Mouse (Mus musculus) spleen, adult 18-20 months (tissue): ENCODE measurements around the gene BC037034.
"Not testable (repeated sequence)": the region's sequence is repeated elsewhere in the genome, so short reads cannot be mapped to it uniquely, and the experiment has no call there.

Source experiments
- DNase-seq, 2 experiments: peaks; one replicate each; pipeline ENCODE4 v3.0.0; 2022; ENCODE audit warnings: mixed read lengths in 2 of 2

BC037034 gene

DNA sequence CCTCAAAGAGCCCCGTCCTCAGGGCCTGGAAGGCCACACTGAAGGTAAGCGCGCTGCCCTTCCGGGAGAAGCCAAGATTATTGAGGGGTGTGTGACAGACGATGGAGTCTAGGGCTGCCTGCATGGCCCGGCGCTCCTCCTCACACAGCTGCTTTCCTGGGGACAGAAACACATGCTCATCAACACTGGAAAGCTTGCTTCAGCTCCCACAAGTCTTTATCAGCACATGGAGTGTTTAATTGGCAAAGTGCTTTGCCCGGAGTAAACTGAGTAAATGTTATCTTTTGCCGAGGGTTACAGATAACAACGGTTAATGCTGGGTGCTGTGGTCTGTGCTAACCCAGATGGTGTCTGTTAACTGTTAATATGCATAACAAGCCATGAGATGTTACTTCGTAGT, 3.0 kb downstream of the BC037034 start:
- no peak for DNase-seq

DNA sequence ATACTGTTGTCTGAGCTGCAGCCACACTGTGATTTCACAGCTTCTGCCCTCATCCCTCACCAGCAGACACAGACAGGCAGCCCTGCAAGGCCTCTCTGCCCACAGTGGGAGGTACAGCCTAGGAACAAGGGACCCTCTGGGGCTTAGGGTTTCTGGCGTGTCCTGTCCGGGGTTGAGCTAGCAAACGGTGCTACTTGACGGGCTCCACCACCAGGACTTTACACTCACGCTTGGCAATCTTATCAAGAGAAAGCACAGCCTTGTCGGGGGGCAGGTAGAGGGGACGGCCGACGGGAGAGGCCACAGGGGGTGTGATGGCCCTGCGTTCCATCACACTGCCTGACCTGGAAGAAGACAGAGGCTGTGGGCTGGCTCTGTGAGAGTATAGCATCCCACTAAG, 3.8 kb downstream of the BC037034 start:
- DNase-seq = no peak

DNA sequence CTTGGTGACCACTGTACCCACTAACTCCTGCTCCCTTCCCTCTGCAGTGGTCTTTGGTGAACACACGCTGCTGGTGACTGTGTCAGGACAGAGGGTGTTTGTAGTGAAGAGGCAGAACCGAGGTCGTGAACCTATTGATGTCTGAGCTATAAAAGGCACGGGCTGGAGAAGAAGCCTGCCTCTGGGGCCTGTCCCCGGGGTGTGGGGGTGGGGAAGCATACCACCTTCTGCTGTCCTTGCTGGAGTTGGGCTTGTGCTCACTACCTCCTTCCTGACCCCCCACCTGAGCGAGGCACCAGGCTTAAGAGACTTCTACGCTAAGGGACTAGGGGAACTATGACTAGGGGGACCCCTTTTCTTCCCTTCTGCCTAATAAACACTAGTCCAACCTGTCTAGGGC, 4.8 kb downstream of the BC037034 start:
- DNase-seq = no peak

DNA sequence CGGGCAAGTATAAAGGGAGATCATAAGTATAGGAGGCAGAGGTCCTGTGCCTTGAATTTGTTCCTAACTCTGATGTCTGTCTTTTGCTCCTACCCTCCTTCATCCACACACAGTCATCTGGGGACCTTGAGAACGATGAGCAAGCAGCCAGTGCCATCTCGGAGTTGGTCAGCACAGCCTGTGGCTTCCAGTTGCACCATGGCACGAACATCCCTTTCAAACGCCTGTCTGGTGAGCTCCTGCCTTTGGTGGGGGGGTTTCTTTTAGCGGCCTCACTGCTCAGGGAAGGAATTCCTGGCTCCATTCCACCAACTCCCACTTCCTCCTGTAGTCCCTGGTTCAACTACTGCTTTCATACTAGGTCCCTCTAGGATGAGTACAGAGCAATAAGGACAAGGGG, 5.3 kb downstream of the BC037034 start:
- no peak for DNase-seq

DNA sequence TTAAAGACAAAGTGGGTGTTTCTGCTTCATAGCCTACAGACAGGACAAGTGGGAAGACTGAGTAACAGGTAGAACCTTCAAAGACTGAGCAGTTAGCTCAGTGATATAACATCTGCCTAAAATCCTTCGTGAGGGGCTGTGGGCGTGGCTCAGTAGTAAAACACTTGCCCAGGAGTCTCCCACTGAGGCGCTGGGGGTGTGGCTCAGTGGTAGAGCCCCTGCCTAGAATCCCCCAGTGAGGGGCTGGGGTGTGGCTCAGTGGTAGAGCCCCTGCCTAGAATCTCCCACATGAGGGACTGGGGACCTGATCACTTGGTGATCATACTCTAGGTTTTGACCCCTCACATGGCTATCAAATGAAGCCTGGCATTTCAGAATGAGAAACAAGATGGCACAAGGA, 5.8 kb downstream of the BC037034 start:
- no peak for DNase-seq

DNA sequence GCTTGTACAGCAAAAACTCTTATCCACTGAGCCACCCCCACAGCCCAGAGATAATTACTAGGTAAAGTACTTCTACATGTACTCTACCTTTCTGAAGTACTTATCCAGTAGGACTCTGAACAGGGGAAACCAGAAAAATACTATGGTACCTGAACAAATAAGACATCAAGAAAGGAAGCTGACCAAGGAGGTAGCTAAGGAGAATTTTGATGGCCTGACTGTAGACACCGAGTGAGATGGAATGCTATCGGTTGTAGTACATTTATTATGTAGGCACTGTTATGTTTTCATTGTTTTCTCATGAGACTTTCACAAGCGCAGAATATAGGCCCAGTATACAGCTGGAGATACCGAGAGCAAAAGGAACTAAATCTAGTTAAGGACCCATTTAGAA, 6.3 kb downstream of the BC037034 start:
- no peak for DNase-seq

DNA sequence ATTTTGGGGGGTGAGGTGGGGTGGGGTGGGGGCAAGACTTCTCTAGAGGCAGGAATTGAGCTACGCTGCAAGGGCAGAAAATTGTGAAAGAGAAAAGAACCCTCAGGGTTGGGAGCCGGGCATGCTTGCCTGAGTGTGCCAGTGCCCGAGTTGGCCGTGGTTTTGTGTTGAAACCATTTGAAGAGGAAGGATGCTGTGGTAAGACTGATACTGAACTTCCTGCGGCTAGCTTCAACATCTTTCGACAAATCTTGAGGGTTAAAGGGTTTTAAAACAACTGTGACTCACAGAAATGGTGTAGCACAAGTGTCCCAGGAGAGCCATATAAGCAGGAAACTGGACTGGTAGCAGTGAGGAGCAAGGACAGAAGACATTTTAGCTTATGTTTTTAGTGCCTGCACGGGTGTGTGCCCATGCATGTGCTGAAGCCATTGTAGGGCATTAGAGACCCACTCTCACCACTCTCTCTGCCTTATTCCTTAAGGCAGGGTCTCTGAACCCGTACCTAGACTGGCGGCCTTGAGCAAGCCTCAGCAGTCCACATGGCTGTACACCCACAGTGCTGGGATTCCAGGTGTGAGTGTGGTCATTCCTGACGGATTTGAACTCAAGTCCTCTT, 6.8 kb downstream of the BC037034 start:
- peak in 1 of 2 experiments; percentile 45 for DNase-seq

DNA sequence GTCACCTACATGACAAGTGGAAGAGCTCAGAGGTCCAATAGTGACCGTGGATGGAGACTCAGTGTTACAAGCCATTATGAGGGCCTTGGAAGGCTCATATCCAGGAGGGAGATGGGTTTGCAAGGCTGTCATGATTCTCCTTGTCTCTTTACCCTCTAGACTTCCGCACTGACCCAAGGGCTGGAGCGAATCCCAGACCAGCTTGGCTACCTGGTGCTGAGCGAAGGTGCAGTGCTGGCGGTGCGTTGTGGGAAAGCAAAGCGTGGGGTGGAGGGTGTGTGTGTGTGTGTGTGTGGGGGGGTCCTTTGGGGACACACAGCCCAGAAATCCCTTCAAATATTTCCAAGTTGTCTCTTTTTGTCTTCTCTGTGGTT, 7.8 kb downstream of the BC037034 start:
- no peak for DNase-seq

DNA sequence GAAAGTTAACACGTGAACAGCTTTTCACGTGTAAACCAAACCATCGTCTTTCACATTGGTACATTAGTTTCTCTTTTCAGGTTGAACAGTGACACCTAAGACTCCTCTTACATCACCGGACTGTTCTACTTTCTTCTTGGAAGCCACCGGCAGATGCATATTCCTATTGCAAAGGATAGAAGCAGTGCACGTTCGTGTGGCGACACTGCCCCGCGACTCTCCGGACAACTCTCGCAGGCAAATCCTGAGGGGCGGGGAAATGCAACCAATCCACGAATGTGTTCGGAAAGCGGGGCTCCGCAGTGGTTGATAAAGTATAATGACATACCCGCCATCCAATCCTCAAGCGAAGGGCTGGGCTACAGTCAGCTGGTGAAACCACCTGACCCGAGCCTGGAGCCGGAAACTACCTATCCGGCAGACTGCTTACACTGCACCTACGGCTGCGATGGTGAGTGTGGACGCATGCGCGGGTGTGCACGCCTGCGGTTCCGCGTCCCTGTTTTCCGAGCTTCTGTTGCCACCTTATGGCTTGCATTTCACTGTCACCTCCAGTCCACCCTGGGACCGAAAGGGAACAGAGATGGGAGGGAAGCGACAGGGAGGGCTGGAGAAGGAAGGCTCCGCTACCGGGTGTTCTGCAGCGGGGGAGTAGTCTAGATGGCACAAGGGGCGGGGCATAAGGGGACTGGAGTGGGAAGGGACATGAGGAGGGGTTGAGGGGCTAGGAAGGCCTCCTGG, 8.3 kb downstream of the BC037034 start, which contains the start of gene Lamtor4:
TSS of gene Lamtor4 (plus strand) at position 130 of the 741 bp plus-strand sequence.
- peak; percentile 79 to 89 for DNase-seq

DNA sequence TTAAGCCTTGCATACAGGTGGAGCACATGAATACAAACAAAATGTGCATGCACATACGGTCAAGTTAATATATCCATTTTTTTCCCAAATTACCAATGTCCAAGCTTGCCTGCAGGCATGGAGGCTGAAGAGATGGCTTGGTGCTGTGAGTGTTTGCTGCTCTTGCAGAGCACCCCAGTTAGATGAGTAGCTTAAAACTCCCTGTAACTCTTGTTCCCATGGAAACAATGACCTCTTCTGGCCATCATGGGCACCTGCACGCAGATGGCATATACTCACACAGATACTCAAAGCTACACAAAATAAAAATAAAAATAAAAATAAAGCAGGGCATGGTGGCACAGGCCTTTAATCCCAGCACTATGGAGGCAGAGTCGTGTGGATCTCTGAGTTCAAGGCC, 10.8 kb downstream of the BC037034 start:
- DNase-seq = no peak

DNA sequence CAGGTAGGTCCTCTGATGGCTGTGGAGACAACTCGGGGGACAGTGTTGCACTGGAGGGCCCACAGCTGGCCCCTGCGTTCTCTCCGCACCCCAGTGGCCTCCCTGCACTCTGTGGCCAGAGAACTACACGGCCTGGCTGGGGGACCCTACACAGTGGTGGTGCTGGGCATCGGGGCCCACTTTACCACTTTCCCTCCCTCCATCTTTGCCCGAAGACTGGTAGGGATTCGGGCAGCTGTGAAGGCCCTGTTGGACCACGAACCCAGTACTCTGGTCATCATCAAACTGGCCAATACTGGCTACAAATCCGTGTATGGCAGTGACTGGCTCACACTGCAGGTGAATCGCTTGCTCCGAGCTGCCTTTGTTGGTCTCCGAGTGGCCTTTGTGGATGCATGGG, 12.7 kb downstream of the BC037034 start:
- no peak for DNase-seq

DNA sequence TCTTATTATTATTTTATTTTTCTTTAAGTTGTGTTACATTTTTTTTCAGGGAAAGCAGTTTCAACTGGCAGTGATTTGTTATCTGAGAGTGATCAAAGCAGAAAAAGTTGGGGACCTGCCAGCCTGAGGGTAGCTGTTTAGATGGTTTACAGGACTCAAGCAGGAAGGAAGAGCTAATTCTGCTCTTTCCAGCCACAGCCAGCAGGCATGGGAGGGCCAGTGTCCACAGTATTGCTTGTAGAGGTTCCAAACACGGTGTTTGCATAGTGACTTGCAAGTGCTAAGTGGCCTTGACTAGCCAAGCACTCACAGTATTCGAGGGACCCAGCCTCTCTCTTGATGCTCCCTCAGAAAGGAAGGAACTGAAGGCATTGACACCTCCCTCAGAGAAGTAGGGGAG, 22.3 kb downstream of the BC037034 start:
- no peak for DNase-seq

DNA sequence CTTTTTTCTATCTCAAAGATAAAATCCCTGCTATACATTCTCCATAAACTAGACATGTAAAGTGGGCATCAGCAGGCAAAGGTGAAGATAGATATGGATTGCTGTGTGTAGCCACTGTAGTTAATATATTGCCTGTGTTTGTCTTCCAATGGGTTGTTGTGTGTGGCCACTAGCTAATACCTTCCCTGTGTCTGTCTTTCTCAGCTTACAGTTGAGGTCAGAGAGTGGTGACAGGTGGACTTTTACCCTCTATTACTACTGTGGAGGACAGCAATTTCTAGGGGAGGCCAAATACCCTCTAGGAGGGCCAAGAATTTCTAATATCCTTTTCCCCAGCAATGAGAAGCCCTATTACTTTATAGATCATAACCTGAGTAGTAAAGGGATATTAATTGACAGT, 29.6 kb downstream of the BC037034 start:
- no peak for DNase-seq

DNA sequence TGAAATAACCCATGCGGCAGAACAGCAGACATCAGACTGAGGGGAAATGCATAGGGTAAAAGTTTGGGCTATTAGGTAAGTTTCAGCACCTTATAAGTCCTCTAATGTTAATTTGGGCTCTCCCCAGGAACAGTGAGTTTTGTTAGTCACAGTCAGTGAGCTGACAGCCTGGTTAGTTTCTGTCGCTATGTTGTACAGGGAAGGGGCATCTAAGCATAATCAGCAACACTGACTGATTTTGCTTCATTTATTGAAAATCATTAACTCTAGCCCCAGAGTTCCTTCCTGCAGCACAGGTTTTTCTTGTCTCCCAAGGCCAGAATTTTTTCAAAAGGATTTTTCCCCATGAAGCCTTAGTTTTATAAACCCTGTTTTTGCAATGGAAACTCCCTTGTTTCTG, 30.1 kb downstream of the BC037034 start:
- DNase-seq = no peak

DNA sequence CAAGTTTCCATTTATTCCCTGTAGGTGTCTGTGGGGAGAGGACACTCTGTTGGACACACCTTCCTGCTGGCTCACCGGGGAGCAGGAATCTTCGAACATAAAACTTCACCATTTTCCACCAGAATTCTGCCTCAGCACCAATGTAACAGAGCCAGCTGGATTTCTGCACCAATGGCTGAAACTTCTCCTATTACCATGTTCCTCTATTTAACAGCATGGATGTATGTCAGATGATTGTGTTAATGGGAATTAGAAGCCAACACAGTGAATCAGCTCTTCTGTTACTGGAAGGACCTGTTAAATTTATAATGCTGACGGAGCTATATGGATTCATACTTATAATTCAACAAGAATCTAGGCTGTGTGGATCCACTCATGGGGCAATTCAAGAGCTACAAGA, 34.3 kb downstream of the BC037034 start:
- no peak for DNase-seq

DNA sequence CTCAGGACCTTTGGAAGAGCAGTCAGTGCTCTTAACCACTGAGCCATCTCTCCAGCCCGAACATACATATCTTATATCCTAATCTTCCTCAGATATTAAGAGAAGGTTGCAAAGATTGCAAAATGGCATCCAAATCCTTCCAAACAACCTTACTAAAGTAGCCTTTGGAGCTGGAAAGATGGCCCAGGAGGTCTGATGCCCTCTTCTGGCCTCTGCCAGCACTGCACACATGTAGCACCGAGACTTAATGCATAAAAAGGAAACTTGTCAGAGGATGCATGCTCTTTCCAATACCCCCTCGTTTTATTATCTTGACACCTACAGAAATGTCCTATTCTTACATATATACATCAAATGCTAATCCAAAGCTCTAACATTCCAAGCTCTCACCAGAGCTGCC, 35.8 kb downstream of the BC037034 start:
- peak in 1 of 2 experiments; percentile 65 for DNase-seq

DNA sequence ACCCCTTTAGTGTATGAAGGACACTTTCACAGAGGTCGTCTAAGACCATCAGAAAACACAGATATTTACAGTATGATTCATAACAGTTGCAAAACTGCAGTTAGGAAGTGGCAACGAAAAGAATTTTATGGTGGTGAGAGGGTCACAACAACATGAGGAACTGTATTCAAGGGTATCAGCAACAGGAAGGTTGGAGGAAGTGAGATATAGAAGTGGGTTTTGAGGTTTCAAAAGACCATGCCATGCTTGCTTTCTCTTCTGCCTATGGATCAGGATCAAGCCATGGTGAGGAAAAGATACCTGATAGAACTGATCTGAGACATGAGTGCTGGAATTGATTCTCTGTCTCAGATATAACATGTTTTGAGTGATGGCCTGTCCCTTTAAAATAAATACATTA, 36.5 kb downstream of the BC037034 start:
- DNase-seq = no peak

DNA sequence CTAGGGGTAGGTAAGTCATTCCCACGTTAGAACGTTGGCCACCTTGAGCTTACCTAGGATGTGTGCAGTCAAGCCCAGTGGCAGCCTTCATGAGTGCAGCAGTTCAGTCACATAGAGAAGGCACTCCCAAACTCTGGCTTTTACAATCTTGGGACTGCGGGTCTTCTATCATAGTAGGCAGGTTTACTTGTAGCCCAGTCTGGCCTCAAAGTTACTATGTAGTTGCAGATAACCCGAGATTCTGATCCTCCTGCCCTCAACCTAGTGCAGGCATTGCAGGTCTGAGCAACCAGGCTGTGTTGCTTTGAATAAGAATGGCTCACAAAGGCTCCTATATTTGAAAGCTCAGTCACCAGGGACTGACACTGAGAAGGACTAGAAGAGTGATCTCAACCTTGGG, 37.3 kb downstream of the BC037034 start:
- DNase-seq = no peak

DNA sequence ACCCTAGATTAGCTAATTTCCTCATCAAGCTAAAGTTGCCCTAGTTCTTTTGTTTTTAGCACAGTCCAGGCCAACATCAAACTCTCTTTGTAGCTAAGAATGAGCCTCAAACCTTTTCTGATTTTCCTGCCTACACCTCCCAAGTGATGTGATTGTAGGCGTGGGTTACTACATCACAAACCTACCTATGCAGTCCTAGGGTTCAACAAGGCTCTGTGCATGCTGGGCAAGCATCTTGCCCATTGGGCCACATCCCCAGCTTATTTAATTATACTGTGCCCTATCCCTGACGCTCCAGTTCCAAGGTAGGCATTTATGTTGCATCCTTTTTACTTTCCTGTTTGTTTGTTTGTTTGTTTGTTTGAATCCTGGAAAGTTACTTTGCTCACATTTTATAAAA, 38.1 kb downstream of the BC037034 start, which contains the start of gene Nxpe5:
TSS of gene Nxpe5 (plus strand) at position 199 of the 400 bp plus-strand sequence.
- no peak for DNase-seq

DNA sequence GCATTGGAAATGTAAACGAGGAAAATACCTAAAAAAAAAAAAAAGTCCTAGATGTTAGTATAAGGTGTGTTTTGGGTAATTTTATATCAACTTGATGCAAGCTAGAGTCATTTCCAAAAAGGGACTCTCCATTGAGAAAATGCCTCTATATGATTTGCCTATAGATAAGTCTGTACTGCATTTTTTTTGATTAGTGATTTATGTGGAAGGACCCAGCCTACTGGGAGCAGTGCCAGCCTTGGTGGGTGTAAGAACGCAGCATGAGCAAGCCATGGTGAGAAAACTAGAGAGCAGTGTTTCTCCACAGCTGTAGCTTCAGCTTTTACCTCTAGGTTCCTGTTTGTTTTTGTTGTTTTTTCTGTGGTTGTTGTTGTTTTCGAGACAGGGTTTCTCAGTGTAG, 40.5 kb downstream of the BC037034 start:
- no peak for DNase-seq

DNA sequence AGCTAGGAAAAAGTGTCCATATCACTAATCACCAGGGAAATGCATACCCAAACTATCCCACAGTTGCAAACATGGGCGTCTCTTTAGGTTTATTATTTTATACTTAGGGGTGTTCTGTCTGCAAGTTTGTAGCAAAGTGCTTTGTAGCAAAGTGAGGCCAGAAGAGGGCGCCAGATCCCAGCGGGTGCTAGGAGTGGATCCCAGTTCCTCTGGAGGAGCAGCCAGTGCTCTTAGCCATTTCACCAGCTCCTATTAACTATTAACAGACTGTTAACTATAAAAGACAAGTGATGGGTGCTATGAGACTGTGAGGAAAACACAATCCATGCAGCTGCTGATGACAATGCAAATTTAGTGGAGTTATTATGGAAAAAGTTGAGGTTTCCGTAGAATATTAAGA, 41.7 kb downstream of the BC037034 start:
- peak; percentile 67 to 88 for DNase-seq

DNA sequence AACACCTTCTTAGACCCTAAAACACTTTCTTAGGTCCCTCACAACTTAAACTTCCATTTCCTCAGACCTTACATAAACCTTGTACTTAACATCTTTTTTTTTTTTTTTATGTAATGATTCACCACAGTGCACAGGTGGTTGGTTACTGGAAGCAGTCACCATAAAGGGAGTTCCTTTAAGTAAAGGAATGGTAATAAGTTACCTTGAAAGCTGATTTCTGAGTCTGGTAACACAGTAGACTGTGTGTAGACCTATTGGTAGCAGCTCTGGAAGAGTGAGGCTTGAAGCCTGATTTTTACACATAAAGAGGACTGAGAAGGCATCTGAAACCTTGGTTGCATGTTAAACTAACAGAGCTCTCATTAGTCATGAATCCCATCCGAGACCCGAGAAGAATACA, 44.0 kb downstream of the BC037034 start:
- no peak for DNase-seq

DNA sequence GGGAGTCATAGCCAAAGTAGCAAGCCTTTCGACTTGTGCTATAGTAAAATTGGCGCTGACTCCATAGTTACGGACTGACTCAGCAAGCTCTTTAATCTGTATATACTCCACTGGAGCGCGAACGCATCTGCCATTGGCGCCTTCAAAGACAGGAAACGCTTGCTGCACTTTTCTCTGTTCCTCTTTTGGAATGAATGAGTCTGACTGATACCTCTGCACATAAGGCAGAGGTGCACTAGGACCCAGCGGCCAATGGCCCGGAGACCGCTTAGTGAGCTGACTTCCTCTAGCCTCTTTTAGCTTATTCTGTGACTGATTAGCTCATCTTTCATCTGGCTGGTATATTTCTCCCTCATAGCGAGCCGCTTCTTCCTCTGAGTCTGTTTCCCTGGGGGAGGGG, 47.2 kb downstream of the BC037034 start:
- not testable (repeated sequence) for DNase-seq
